Mouse (Mus musculus): ENCODE results near the gene Bcl9l. TPM values are rescaled to one million over a fixed set of nuclear protein-coding genes. Genes with fewer than 3 reads are reported as not detected.

The Bcl9l gene
- polyA plus RNA-seq, 1 experiment: 28.1 TPM

DNA sequence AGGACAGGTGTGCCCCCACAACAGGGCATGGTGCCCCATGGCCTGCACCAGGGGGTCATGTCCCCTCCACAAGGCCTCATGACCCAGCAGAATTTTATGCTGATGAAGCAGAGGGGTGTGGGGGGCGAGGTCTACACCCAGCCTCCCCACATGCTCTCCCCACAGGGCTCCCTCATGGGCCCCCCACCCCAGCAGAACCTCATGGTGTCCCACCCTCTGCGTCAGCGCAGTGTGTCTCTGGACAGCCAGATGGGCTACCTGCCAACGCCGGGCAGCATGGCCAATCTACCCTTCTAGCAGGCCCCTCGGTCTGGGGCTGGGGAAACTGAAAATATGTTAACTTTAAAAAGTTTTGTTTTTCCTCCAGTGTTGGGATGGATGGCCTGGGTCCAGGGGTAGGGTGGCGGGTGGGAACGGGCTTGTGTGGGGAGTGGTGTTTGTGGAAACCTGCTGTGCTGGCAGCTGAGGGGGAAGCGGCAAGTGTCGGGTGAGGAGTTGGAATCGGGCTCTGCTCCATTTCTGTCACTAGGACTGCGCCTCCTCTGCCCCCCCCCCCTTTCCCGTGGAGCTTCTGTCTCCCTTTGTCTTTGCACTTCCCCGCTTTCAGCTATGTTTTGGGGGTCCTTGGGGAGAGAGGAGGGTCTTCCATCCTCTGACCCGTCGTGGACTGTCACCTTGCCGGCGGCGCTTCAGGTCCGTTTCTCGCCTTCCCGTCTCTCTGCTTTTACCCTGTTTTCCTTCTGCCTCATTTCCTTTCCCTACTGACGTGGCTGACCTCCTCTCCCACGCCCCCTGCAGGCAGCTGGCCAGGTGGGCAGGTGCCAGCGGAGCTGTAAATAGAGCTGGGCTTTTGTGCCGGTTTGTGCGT, 27.1 kb downstream of the Bcl9l start:
- WGBS: 8% methylated on average over 26 of the region's 27 CpGs
- Histone ChIP-seq H3K27me3 (ENCODE audit: control insufficient read depth, insufficient read depth, low read length) (no peaks in the 10 kb centered on the region), H3K27ac (ENCODE audit: insufficient read depth, low read depth, low read length) (peak overlapping the region; percentile 54; the same call in 1 of the 2 replicates), H3K36me3 (ENCODE audit: control insufficient read depth, insufficient read depth, low read length) (peaks cover 23% of the 10 kb centered on the region), H3K4me1 (ENCODE audit: control insufficient read depth, insufficient read depth, insufficient read length, low read length) (peaks cover 31% of the 10 kb centered on the region), H3K4me3 (ENCODE audit: low read depth, low read length) (peak overlapping the region; percentile 68)
- TF ChIP-seq POLR2A (IDR thresholded peaks at IDR 0.05; ENCODE audit: low read depth, low read length) (no peak), CTCF (IDR thresholded peaks at IDR 0.05; ENCODE audit: extremely low read depth, insufficient read length, insufficient replicate concordance, low read depth, low read length) (peak; percentile 72; the same call in 1 of the 2 replicates)

DNA sequence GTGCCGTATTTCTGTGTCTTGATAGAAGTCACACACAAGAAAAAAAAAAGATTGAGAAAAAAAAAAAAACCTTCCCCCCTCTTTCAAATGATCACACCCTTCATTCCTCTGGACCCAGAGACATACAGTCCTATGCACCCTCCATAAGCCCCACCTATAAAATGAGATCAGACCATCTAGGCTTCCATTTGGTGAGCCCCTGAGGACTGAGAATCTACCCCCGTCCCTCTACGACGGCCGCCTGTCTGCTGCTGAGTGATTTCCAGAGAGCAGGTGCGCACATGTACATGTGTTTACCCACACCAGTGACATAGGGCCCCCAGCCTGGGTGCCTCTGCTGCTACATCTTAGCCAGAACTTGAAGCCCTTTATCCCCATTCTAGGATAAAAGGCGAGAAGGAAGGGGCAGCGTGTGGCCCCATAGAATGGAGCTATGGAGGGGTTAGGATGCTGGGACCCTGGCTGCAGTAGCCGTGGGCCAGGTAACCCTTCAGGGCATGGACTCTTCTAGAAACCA, 27.8 kb downstream of the Bcl9l start:
- peaks cover 34% of the 10 kb centered on the region for H3K4me1 ChIP-seq (ENCODE audit: control insufficient read depth, insufficient read depth, insufficient read length, low read length)
- H3K27ac ChIP-seq (ENCODE audit: insufficient read depth, low read depth, low read length): 0 out of 2 replicates have a peak overlapping the region, but pooled peaks have one; percentile 54
- H3K36me3 ChIP-seq (ENCODE audit: control insufficient read depth, insufficient read depth, low read length): peaks cover 21% of the 10 kb centered on the region
- H3K27me3 ChIP-seq (ENCODE audit: control insufficient read depth, insufficient read depth, low read length): no peaks in the 10 kb centered on the region
- WGBS: 35% methylated on average over 9 of the region's 9 CpGs
- H3K4me3 ChIP-seq (ENCODE audit: low read depth, low read length): no peak overlapping the region
- no peak for TF ChIP-seq CTCF (IDR thresholded peaks at IDR 0.05; ENCODE audit: extremely low read depth, insufficient read length, insufficient replicate concordance, low read depth, low read length)
- TF ChIP-seq POLR2A (IDR thresholded peaks at IDR 0.05; ENCODE audit: low read depth, low read length): no peak

- WGBS: 71% methylated on average over 5 of the region's 5 CpGs
- no peak for TF ChIP-seq CTCF (IDR thresholded peaks at IDR 0.05; ENCODE audit: extremely low read depth, insufficient read length, insufficient replicate concordance, low read depth, low read length)
- TF ChIP-seq POLR2A (IDR thresholded peaks at IDR 0.05; ENCODE audit: low read depth, low read length): no peak
Measured at GRCm38 (mm10) chr9:44510872-44511601, 28.4 kb downstream of the Bcl9l start.

GRCm38 (mm10) chr9:44511935-44512716, 29.5 kb downstream of the Bcl9l start:
- TF ChIP-seq POLR2A (IDR thresholded peaks at IDR 0.05; ENCODE audit: low read depth, low read length) (no peak), CTCF (IDR thresholded peaks at IDR 0.05; ENCODE audit: extremely low read depth, insufficient read length, insufficient replicate concordance, low read depth, low read length) (no peak)
- peaks cover 34% of the 10 kb centered on the region for H3K4me1 ChIP-seq (ENCODE audit: control insufficient read depth, insufficient read depth, insufficient read length, low read length)
- WGBS: 39% methylated on average over 9 of the region's 9 CpGs
- H3K27ac ChIP-seq (ENCODE audit: insufficient read depth, low read depth, low read length): peak overlapping the region; percentile 39
- no peaks in the 10 kb centered on the region for H3K27me3 ChIP-seq (ENCODE audit: control insufficient read depth, insufficient read depth, low read length)
- H3K36me3 ChIP-seq (ENCODE audit: control insufficient read depth, insufficient read depth, low read length): peaks cover 8% of the 10 kb centered on the region
- no peak overlapping the region for H3K4me3 ChIP-seq (ENCODE audit: low read depth, low read length)

More at GRCm38 (mm10) chr9:44510872-44511601, 28.4 kb downstream of the Bcl9l start:
- Histone ChIP-seq H3K36me3 (ENCODE audit: control insufficient read depth, insufficient read depth, low read length) (peaks cover 15% of the 10 kb centered on the region), H3K27ac (ENCODE audit: insufficient read depth, low read depth, low read length) (0 out of 2 replicates have a peak overlapping the region, but pooled peaks have one; percentile 9), H3K4me3 (ENCODE audit: low read depth, low read length) (no peak overlapping the region), H3K27me3 (ENCODE audit: control insufficient read depth, insufficient read depth, low read length) (no peaks in the 10 kb centered on the region), H3K4me1 (ENCODE audit: control insufficient read depth, insufficient read depth, insufficient read length, low read length) (peaks cover 34% of the 10 kb centered on the region)

- H3K36me3 ChIP-seq (ENCODE audit: control insufficient read depth, insufficient read depth, low read length): peaks cover 6% of the 10 kb centered on the region
- peaks cover 34% of the 10 kb centered on the region for H3K4me1 ChIP-seq (ENCODE audit: control insufficient read depth, insufficient read depth, insufficient read length, low read length)
- 38% methylated on average over 3 of the region's 3 CpGs for whole genome bisulfite sequencing
- H3K4me3 ChIP-seq (ENCODE audit: low read depth, low read length): no peak overlapping the region
- no peaks in the 10 kb centered on the region for H3K27me3 ChIP-seq (ENCODE audit: control insufficient read depth, insufficient read depth, low read length)
- TF ChIP-seq POLR2A (IDR thresholded peaks at IDR 0.05; ENCODE audit: low read depth, low read length): no peak
- peak overlapping the region; percentile 39 for H3K27ac ChIP-seq (ENCODE audit: insufficient read depth, low read depth, low read length)
Measured at GRCm38 (mm10) chr9:44512717-44513003, 30.0 kb downstream of the Bcl9l start.

DNA sequence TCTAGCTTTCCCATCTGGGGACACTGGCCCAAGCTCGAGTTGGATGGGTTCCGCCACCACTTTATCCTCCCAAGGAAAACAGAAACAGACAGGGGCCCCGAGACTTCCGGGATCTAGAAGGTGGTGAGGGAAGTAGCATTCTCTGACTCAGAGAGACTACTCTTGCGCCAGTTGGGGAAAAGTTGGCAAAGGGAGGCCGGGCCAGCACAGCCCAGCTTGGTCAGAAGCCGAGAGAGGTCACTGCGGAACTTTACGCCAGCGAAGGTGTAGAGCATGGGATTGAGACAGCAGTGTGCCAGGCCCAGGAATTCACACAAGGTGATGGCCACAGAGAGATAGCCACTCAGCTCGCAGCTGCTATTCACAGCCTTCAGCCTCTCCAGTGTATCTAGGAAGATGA, 30.5 kb downstream of the Bcl9l start:
- Histone ChIP-seq H3K27ac (ENCODE audit: insufficient read depth, low read depth, low read length) (no peak overlapping the region), H3K4me1 (ENCODE audit: control insufficient read depth, insufficient read depth, insufficient read length, low read length) (peaks cover 34% of the 10 kb centered on the region), H3K4me3 (ENCODE audit: low read depth, low read length) (no peak overlapping the region), H3K27me3 (ENCODE audit: control insufficient read depth, insufficient read depth, low read length) (no peaks in the 10 kb centered on the region), H3K36me3 (ENCODE audit: control insufficient read depth, insufficient read depth, low read length) (peaks cover 6% of the 10 kb centered on the region)
- WGBS: 83% methylated on average over 11 of the region's 11 CpGs
- TF ChIP-seq CTCF (IDR thresholded peaks at IDR 0.05; ENCODE audit: extremely low read depth, insufficient read length, insufficient replicate concordance, low read depth, low read length): no peak
- no peak for TF ChIP-seq POLR2A (IDR thresholded peaks at IDR 0.05; ENCODE audit: low read depth, low read length)

All from small intestine, adult 2 months (tissue).